Mouse (Mus musculus) forebrain, embryonic 16.5 days (tissue): Measurements from ENCODE around the gene Spon1. TPM values are rescaled to one million over a fixed set of nuclear protein-coding genes. Genes with fewer than 3 reads are reported as not detected.

Source experiments
- ATAC-seq: fragments of 200-750 bp; cut with Nextera tagmentation; 2 replicates; pipeline ENCODE4 v1.8.0; 2017; ENCODE audit warnings: mild to moderate bottlenecking, moderate library complexity
- H3K27ac ChIP-seq: fragments of 300-500 bp; sonication (generic); 2 replicates; pipeline ENCODE4 v1.5.1; 2014; ENCODE audit warnings: low read length, control low read depth
- H3K27me3 ChIP-seq: fragments of 300-500 bp; sonication (generic); replicated peaks from 2 replicates; pipeline ENCODE4 v1.6.1; 2014; ENCODE audit warnings: low read length; ENCODE audit not compliant: control insufficient read depth, insufficient read depth
- H3K36me3 ChIP-seq: fragments of 300-500 bp; sonication (generic); 2 replicates; pipeline ENCODE4 v1.6.1; 2014; ENCODE audit not compliant: control insufficient read depth, insufficient read depth
- H3K4me1 ChIP-seq: fragments of 300-500 bp; sonication (generic); replicated peaks from 2 replicates; pipeline ENCODE4 v1.6.1; 2014; ENCODE audit warnings: low read length; ENCODE audit not compliant: control insufficient read depth, insufficient read depth
- H3K4me2 ChIP-seq: fragments of 300-500 bp; sonication (generic); 2 replicates; pipeline ENCODE4 v1.6.1; 2014; ENCODE audit warnings: mild to moderate bottlenecking, low read length, control low read depth
- H3K4me3 ChIP-seq: fragments of 300-500 bp; sonication (generic); replicated peaks from 2 replicates; pipeline ENCODE4 v1.5.1; 2014; ENCODE audit warnings: mild to moderate bottlenecking, low read length, control low read depth
- H3K9ac ChIP-seq: fragments of 300-500 bp; sonication (generic); replicated peaks from 2 replicates; pipeline ENCODE4 v1.6.1; 2014; ENCODE audit warnings: low read depth, low read length, control low read depth
- H3K9me3 ChIP-seq: fragments of 300-500 bp; sonication (generic); 2 replicates; pipeline ENCODE4 v1.6.1; 2016; ENCODE audit warnings: low read length; ENCODE audit not compliant: control insufficient read depth
- WGBS: fragments of 180-500 bp; shearing (Covaris S2); extraction: QIAGEN DNeasy Blood & Tissue Kit; methylation state at CpG from one replicate; pipeline ENCODE4 v1.1.7; 2014; 5-methylcytosine and 5-hydroxymethylcytosine counted together
- polyA plus RNA-seq: library from polyadenylated mRNA; unstranded; fragments of >200 nt; fragmentation: Nextera tagmentation; extraction: Ambion mirVana; gene quantifications from 2 replicates; pipeline ENCODE4 v1.2.1, GENCODE M21; 2015

Spon1 gene
- polyA plus RNA-seq, 1 experiment from 2014 or later: 19.3 TPM

DNA sequence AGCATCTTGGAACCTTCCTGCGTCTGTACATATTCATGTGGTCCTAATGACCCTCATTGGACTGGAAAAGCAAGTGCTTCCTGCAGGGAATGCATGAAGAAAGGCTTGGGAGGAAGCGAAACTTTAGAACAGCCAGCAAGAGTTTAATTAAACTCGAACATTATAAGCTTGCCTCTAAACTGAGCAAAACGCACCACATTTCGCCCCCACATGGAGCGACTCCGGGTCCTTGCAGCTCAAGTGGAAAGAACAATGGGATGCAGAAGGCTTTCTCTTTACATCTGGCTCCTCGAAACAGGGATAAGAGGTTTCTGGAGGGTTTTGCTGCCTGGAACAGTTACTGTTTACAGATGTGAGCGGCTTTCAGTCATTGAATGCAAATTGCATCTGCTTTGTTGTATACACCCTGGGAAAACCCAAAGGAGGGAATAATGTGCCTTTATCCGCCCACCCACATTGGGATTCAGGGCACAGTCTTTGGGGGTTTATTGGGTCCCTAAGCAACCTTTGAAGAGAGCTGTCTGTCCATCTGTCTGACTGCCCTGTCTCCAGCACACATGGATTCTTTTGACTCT, 136.2 kb downstream of the Spon1 start:
- H3K9ac ChIP-seq: no peak overlapping the region
- H3K27ac ChIP-seq: no peak overlapping the region
- no peaks in the 10 kb centered on the region for H3K36me3 ChIP-seq

DNA sequence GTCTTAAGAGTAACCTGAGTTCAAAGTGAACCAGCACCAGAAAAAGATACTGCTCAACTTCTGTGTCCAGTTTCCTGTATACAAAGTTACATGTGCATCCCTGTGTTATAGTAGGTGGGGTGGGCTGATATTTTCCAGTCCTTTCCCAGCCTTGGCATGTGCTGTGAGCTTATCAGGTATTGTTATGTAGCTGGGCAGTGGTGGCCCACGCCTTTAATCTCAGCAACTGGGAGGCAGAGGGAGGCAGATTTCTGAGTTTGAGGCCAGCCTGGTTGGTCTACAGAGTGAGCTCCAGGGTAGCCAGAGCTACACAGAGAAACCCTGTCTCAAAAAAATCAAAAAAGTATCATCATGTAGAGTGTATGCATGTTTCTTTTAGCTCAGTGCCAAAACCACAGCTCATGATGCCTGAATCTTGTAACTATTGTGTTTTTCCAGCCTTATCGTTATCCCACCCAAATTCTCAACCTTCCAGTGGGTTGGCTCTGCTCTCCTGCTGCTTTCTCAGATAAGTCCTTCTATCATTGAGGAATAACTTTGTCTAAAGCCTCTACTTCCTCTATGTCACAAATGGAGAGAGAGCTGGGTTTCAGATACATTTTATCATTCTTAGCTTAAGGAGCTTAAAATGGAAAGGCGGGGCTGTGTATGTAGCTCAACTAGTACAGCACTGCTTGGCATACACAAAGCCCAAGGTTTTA, 137.5 kb downstream of the Spon1 start:
- H3K27me3 ChIP-seq: no peaks in the 10 kb centered on the region
- 81% methylated on average over 3 of the region's 3 CpGs for WGBS
- ATAC-seq: no peak

More for the DNA sequence above, 136.2 kb downstream of the Spon1 start:
- H3K9me3 ChIP-seq: no peaks in the 10 kb centered on the region
- H3K4me1 ChIP-seq: peaks cover 9% of the 10 kb centered on the region
- H3K4me2 ChIP-seq: peak overlapping the region; percentile 40
- no peaks in the 10 kb centered on the region for H3K27me3 ChIP-seq
- 6% methylated on average over 10 of the region's 10 CpGs for WGBS
- ATAC-seq: peak; percentile 59
- no peak overlapping the region for H3K4me3 ChIP-seq

DNA sequence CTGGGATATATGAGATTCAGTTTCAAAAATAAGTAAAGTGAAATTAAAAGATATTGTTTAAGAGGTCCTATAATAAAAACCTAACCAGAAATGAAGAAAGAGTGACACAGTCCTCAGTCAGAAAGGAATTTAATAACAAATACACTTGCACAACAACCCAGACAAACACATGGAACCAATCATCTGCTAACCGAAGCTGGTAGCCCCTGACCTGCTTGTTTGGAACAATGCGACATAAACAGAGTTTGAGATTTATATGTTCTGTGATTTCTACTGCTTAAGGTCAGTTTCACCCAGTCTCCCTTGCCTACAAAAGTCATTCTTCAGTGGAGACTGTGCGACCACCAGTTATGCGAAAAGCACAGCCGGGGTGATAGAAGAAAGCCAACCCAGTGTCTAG, 138.1 kb downstream of the Spon1 start:
- Histone ChIP-seq H3K27me3 (no peaks in the 10 kb centered on the region), H3K27ac (no peak overlapping the region), H3K4me2 (no peak overlapping the region), H3K9me3 (no peaks in the 10 kb centered on the region), H3K4me3 (no peak overlapping the region), H3K9ac (no peak overlapping the region), H3K4me1 (peaks cover 9% of the 10 kb centered on the region), H3K36me3 (no peaks in the 10 kb centered on the region)
- ATAC-seq: no peak
- WGBS: 96% methylated on average over 5 of the region's 5 CpGs

More for the DNA sequence above, 137.5 kb downstream of the Spon1 start:
- H3K27ac ChIP-seq: no peak overlapping the region
- H3K9me3 ChIP-seq: no peaks in the 10 kb centered on the region
- H3K36me3 ChIP-seq: no peaks in the 10 kb centered on the region
- no peak overlapping the region for H3K9ac ChIP-seq
- no peak overlapping the region for H3K4me2 ChIP-seq
- peaks cover 9% of the 10 kb centered on the region for H3K4me1 ChIP-seq
- no peak overlapping the region for H3K4me3 ChIP-seq

DNA sequence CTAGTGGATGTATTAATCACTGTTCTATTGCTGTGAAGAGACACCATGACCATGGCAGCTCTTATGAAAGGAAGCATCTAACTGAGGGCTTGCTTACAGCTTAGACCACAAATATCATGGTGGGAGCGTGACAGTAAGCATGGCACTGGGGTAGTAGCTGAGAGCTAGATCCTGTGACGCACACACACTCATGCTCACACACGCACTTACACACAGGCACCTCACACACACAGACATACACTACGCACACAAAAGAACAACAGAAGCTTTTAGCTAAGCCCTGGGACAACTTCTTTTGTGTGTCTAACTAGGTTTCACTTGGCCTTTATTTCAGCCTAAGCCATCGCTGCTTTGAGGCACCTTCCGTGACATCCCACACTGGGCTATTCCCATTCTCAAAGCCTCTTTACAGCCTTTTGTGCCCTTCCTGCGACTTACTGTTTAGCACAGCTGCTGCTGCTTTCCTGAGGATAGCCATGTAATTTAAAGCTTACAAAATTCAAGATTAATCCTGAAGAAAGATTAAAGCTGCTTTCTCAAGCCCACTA, 138.6 kb downstream of the Spon1 start:
- Histone ChIP-seq H3K4me3 (no peak overlapping the region), H3K4me1 (peaks cover 10% of the 10 kb centered on the region)
- ATAC-seq: no peak

DNA sequence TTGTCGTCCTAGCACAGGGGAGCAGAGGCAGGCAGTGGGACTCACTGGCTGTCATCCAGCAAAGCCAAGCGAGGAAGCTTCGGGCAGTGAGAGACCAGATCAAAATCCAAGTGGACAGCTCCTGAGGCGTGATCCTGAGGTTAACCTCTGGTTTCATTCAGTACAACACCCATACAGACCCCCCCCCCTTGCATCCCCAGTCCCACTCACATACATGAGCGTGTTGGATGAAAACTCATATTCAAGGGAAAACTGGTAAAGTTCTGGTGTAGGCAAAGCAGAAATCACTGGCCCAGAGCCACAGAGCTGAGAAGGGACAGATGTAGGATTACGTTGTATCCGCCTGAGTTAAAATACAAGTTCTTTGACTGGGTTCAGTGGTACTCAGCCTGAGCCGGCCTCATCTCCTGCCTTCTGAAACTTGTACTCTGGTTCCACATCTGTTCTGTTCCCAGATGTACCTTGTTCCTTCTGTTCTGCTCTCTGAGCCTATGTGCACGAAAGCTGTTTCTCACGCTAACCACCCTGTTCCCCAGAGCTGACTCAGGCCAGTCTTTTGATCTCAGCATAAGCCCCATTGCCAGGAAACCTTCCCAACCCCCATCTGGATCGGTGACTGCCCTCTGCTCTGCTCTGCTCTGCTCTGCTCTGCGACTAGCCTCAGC, 143.5 kb downstream of the Spon1 start:
- Histone ChIP-seq H3K4me1 (peaks cover 4% of the 10 kb centered on the region; the same call in 1 of the 2 replicates), H3K9ac (no peak overlapping the region), H3K9me3 (no peaks in the 10 kb centered on the region), H3K36me3 (no peaks in the 10 kb centered on the region), H3K4me2 (no peak overlapping the region), H3K4me3 (no peak overlapping the region), H3K27me3 (no peaks in the 10 kb centered on the region), H3K27ac (no peak overlapping the region)
- 0 out of 2 replicates have a peak, but pooled peaks have one; percentile 45 for ATAC-seq
- WGBS: 29% methylated on average over 12 of the region's 12 CpGs

More for the DNA sequence above, 138.6 kb downstream of the Spon1 start:
- Histone ChIP-seq H3K4me2 (no peak overlapping the region), H3K27ac (no peak overlapping the region), H3K9me3 (no peaks in the 10 kb centered on the region), H3K9ac (no peak overlapping the region), H3K36me3 (no peaks in the 10 kb centered on the region), H3K27me3 (no peaks in the 10 kb centered on the region)
- WGBS: 56% methylated on average over 7 of the region's 7 CpGs

DNA sequence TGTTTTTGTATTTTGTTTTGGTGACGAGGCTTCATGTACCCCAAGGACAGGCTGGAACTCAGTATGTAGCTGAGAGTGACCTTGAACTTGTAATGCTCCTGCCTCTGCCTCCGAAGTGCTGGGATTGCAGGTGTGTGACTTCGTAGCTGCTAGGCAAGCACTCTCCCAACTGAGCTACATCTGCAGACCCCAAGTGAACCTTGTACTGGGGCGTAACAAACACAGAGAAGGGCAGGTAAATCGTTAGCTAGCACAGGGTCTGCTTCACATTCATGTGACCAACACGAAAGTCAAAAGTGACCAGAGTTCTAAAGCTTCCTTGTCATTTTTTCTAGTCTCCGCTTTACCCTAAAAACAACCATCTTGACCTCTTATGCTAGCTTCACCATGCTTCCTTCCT, 145.1 kb downstream of the Spon1 start:
- no peaks in the 10 kb centered on the region for H3K9me3 ChIP-seq
- H3K9ac ChIP-seq: no peak overlapping the region
- H3K27me3 ChIP-seq: no peaks in the 10 kb centered on the region
- H3K27ac ChIP-seq: no peak overlapping the region
- H3K4me1 ChIP-seq: peaks cover 4% of the 10 kb centered on the region; the same call in 1 of the 2 replicates
- H3K4me2 ChIP-seq: no peak overlapping the region
- no peak overlapping the region for H3K4me3 ChIP-seq
- no peak for ATAC-seq
- no peaks in the 10 kb centered on the region for H3K36me3 ChIP-seq
- WGBS: 86% methylated on average over 7 of the region's 7 CpGs

DNA sequence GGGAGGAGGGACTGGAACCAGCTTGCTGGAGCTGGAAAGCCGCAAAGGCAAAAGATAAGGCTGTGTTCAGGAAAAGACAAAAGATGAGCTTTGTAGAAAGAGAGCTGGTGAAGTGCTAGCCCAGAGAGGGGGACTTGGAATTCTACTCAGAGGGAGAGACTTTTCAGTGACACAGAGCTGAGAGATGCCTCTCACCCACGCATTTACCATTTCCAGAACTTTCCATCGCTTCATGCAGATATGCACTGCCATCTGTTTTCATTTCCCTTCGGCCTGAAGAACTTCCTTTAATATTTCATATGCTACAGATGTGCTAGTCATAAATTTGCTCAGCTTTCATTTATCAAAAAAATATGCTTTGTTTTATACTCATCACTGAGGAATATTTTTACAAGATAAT, 150.1 kb downstream of the Spon1 start:
- no peak overlapping the region for H3K4me3 ChIP-seq
- 83% methylated on average over 4 of the region's 4 CpGs for WGBS
- H3K4me2 ChIP-seq: no peak overlapping the region
- H3K9me3 ChIP-seq: 0 out of 2 replicates have a peak, but pooled peaks cover 4% of the 10 kb centered on the region
- H3K27me3 ChIP-seq: no peaks in the 10 kb centered on the region
- no peaks in the 10 kb centered on the region; the same call in 1 of the 2 replicates for H3K4me1 ChIP-seq
- H3K27ac ChIP-seq: no peak overlapping the region
- no peaks in the 10 kb centered on the region for H3K36me3 ChIP-seq
- no peak overlapping the region for H3K9ac ChIP-seq
- ATAC-seq: no peak

DNA sequence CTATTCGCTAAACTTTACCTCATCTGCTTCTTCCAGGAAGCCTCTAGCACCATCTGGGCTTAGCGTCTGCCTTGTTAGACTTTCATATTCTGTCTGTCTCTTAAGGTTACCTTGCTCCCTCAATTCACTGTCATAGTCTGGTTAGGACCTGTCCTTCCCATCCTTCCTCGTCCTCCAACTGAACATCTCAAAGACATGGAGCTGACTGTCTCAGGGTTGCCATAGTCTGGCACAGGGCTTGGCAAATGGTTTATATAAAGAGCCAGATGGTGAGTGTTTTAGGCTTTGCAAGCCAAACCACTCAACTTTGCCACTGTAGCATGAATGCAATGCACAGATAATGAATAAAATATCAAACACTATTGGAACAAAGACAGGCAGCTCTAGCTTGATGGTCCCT, 153.1 kb downstream of the Spon1 start:
- 67% methylated on average over 3 of the region's 3 CpGs for WGBS
- peak; percentile 67 for ATAC-seq

DNA sequence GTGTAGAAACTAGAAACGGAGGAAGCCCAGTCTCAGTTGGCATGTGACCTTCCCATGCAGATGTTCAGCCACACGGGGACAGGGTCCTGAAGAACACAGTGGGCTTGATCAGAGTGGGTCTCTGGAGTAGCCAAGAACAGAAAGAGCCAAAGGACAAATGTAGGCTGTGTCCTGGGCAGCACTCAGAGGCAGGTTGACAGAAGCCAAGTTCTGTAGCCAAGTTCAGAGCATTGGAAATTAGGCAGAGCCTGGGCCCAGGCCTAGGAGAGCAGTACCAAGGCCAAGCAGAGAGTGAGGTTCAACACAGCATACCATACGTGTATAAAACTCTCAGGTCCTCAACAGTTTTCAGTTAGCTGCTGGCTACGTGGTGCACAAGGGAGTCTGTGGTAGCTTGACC, 153.7 kb downstream of the Spon1 start:
- WGBS: 82% methylated on average over 4 of the region's 4 CpGs
- Histone ChIP-seq H3K27me3 (no peaks in the 10 kb centered on the region), H3K9ac (no peak overlapping the region), H3K4me3 (no peak overlapping the region), H3K27ac (0 out of 2 replicates have a peak overlapping the region, but pooled peaks have one; percentile 46), H3K4me1 (no peaks in the 10 kb centered on the region; the same call in 1 of the 2 replicates), H3K9me3 (0 out of 2 replicates have a peak, but pooled peaks cover 4% of the 10 kb centered on the region), H3K4me2 (no peak overlapping the region), H3K36me3 (no peaks in the 10 kb centered on the region)
- ATAC-seq: no peak

More for the DNA sequence above, 153.1 kb downstream of the Spon1 start:
- H3K27ac ChIP-seq: no peak overlapping the region
- 0 out of 2 replicates have a peak, but pooled peaks cover 4% of the 10 kb centered on the region for H3K9me3 ChIP-seq
- no peak overlapping the region for H3K4me2 ChIP-seq
- no peaks in the 10 kb centered on the region for H3K36me3 ChIP-seq
- no peak overlapping the region for H3K9ac ChIP-seq
- no peak overlapping the region for H3K4me3 ChIP-seq
- no peaks in the 10 kb centered on the region; the same call in 1 of the 2 replicates for H3K4me1 ChIP-seq
- no peaks in the 10 kb centered on the region for H3K27me3 ChIP-seq
